Mouse (Mus musculus) megakaryocyte, embryonic 14.5 days (primary cell): ENCODE results near the gene Ccdc162.

ENCODE experiments used
- FLI1 ChIP-seq: IDR thresholded peaks from 2 replicates; pipeline ENCODE4 v1.6.1; 2012; ENCODE audit warnings: low read length, inconsistent platforms, mixed read lengths
- GATA1 ChIP-seq: IDR thresholded peaks from 3 replicates; pipeline ENCODE4 v1.6.1; 2012; ENCODE audit warnings: mixed read lengths, low read length, inconsistent platforms, borderline replicate concordance

GRCm38 (mm10) chr10:41537983-41538330, 178.5 kb downstream of the Ccdc162 start:
- TF ChIP-seq GATA1 (no peak), FLI1 (no peak)
